Mouse (Mus musculus) heart, postnatal 0 days (tissue): Measurements from ENCODE around the gene Wnk4. TPM values are rescaled to one million over a fixed set of nuclear protein-coding genes. Genes with fewer than 3 reads are reported as not detected.

ENCODE experiments used
- ATAC-seq: fragments of 200-750 bp; cut with Nextera tagmentation; 2 replicates; pipeline ENCODE4 v1.8.0; 2017; ENCODE audit warnings: low read depth, moderate number of reproducible peaks, moderate library complexity; ENCODE audit not compliant: insufficient read depth
- DNase-seq: peaks from one replicate; pipeline ENCODE4 v3.0.0-alpha.2; 2016; ENCODE audit warnings: low spot score
- H3K27ac ChIP-seq: fragments of 300-500 bp; sonication (generic); 2 replicates; pipeline ENCODE4 v1.5.1; 2014; ENCODE audit warnings: low read depth, mild to moderate bottlenecking
- H3K27me3 ChIP-seq: fragments of 300-500 bp; sonication (generic); 2 replicates; pipeline ENCODE4 v1.6.1; 2014; ENCODE audit warnings: low read length, mixed read lengths; ENCODE audit not compliant: control insufficient read depth, insufficient read depth
- H3K36me3 ChIP-seq: fragments of 300-500 bp; sonication (generic); replicated peaks from 2 replicates; pipeline ENCODE4 v1.6.1; 2014; ENCODE audit warnings: low read length, mixed read lengths; ENCODE audit not compliant: control insufficient read depth, insufficient read depth
- H3K4me1 ChIP-seq: fragments of 300-500 bp; sonication (generic); 2 replicates; pipeline ENCODE4 v1.6.1; 2014; ENCODE audit warnings: antibody characterized with exemption; ENCODE audit not compliant: control insufficient read depth, insufficient read depth
- H3K4me2 ChIP-seq: fragments of 300-500 bp; sonication (generic); 2 replicates; pipeline ENCODE4 v1.6.1; 2014; ENCODE audit warnings: low read depth, mild to moderate bottlenecking, low read length, moderate library complexity
- H3K4me3 ChIP-seq: fragments of 300-500 bp; sonication (generic); 2 replicates; pipeline ENCODE4 v1.5.1; 2014; ENCODE audit warnings: low read depth, low read length
- H3K9ac ChIP-seq: fragments of 300-500 bp; sonication (generic); replicated peaks from 2 replicates; pipeline ENCODE4 v1.6.1; 2014; ENCODE audit warnings: low read depth, low read length, mixed read lengths
- H3K9me3 ChIP-seq: fragments of 300-500 bp; sonication (generic); replicated peaks from 2 replicates; pipeline ENCODE4 v1.6.1; 2016; ENCODE audit warnings: low read length; ENCODE audit not compliant: control insufficient read depth
- CTCF ChIP-seq: IDR thresholded peaks from 2 replicates; pipeline ENCODE4 v1.5.1; 2016; ENCODE audit warnings: antibody characterized with exemption, control low read depth, low read depth
- EP300 ChIP-seq: IDR thresholded peaks from 2 replicates; pipeline ENCODE4 v1.6.1; 2016; ENCODE audit warnings: antibody characterized with exemption, low read depth
- WGBS: fragments of 180-500 bp; shearing (Covaris S2); extraction: QIAGEN DNeasy Blood & Tissue Kit; methylation state at CpG from one replicate; pipeline ENCODE4 v1.1.7; 2014; 5-methylcytosine and 5-hydroxymethylcytosine counted together
- polyA plus RNA-seq: library from polyadenylated mRNA; unstranded; fragments of >200 nt; fragmentation: Nextera tagmentation; extraction: Ambion mirVana; gene quantifications from 2 replicates; pipeline ENCODE4 v1.2.1, GENCODE M21; 2015
- total RNA-seq: library from RNA; depleted of rRNA; stranded (reverse); fragments of >200 nt; gene quantifications from 2 replicates; pipeline ENCODE4 v1.2.3, GENCODE M21; 2014; ENCODE audit warnings: low replicate concordance

Gene Wnk4
- total and polyA plus RNA-seq, 2 experiments from 2014 or later = 3.2 to 4.0 TPM

- no peak for ATAC-seq
- no peak for TF ChIP-seq EP300
- no peak for TF ChIP-seq CTCF
- H3K9me3 ChIP-seq = no peaks in the 10 kb centered on the region
- H3K27me3 ChIP-seq = no peaks in the 10 kb centered on the region
- H3K27ac ChIP-seq = no peak overlapping the region
- DNase-seq = no peak
- H3K9ac ChIP-seq = no peak overlapping the region
- H3K4me1 ChIP-seq = 0 out of 2 replicates have a peak, but pooled peaks cover 10% of the 10 kb centered on the region
- no peak overlapping the region for H3K4me2 ChIP-seq
- H3K4me3 ChIP-seq = no peak overlapping the region
- H3K36me3 ChIP-seq = no peaks in the 10 kb centered on the region
These were observed 26.2 kb upstream of the Wnk4 start for GRCm38 (mm10) chr11:101234124-101234523.

GRCm38 (mm10) chr11:101235429-101235828 lies 24.9 kb upstream of the Wnk4 start:
- no peak overlapping the region for H3K4me2 ChIP-seq
- DNase-seq (no peak), ATAC-seq (no peak)
- no peaks in the 10 kb centered on the region for H3K9me3 ChIP-seq
- TF ChIP-seq EP300 (no peak), CTCF (no peak)
- H3K27me3 ChIP-seq = no peaks in the 10 kb centered on the region
- H3K9ac ChIP-seq = no peak overlapping the region
- H3K4me1 ChIP-seq = 0 out of 2 replicates have a peak, but pooled peaks cover 10% of the 10 kb centered on the region
- no peak overlapping the region for H3K4me3 ChIP-seq
- H3K36me3 ChIP-seq = no peaks in the 10 kb centered on the region
- no peak overlapping the region for H3K27ac ChIP-seq

- TF ChIP-seq CTCF (no peak), EP300 (no peak)
- H3K36me3 ChIP-seq = no peaks in the 10 kb centered on the region
- no peak overlapping the region for H3K4me2 ChIP-seq
- no peak for DNase-seq
- no peak overlapping the region for H3K27ac ChIP-seq
- H3K9me3 ChIP-seq = no peaks in the 10 kb centered on the region
- 83% methylated on average over 5 of the region's 5 CpGs for WGBS
- no peak overlapping the region for H3K9ac ChIP-seq
- no peak for ATAC-seq
- no peak overlapping the region for H3K4me3 ChIP-seq
- H3K4me1 ChIP-seq = 0 out of 2 replicates have a peak, but pooled peaks cover 10% of the 10 kb centered on the region
- no peaks in the 10 kb centered on the region for H3K27me3 ChIP-seq
These were observed 23.6 kb upstream of the Wnk4 start for GRCm38 (mm10) chr11:101236782-101237181.

- H3K9ac ChIP-seq = no peak overlapping the region
- DNase-seq (peak; percentile 40), ATAC-seq (peak; percentile 47)
- TF ChIP-seq CTCF (no peak), EP300 (no peak)
- no peaks in the 10 kb centered on the region for H3K36me3 ChIP-seq
- 37% methylated on average over 5 of the region's 5 CpGs for WGBS
- peak overlapping the region; percentile 81 for H3K27ac ChIP-seq
- H3K27me3 ChIP-seq = no peaks in the 10 kb centered on the region
- H3K9me3 ChIP-seq = no peaks in the 10 kb centered on the region
- H3K4me3 ChIP-seq = no peak overlapping the region
- 0 out of 2 replicates have a peak, but pooled peaks cover 10% of the 10 kb centered on the region for H3K4me1 ChIP-seq
- H3K4me2 ChIP-seq = no peak overlapping the region; the same call in 1 of the 2 replicates
These were observed 22.2 kb upstream of the Wnk4 start for GRCm38 (mm10) chr11:101238071-101238647.

GRCm38 (mm10) chr11:101245071-101245470 lies 15.3 kb upstream of the Wnk4 start:
- ATAC-seq (no peak), DNase-seq (no peak)
- WGBS = 41% methylated on average over 4 of the region's 4 CpGs
- Histone ChIP-seq H3K27ac (peak overlapping the region; percentile 88), H3K27me3 (peaks cover 23% of the 10 kb centered on the region), H3K4me1 (0 out of 2 replicates have a peak, but pooled peaks cover 8% of the 10 kb centered on the region), H3K9ac (no peak overlapping the region), H3K9me3 (no peaks in the 10 kb centered on the region), H3K4me3 (no peak overlapping the region), H3K36me3 (no peaks in the 10 kb centered on the region), H3K4me2 (peak overlapping the region; percentile 79)
- TF ChIP-seq EP300 = no peak
- no peak for TF ChIP-seq CTCF
